Mouse (Mus musculus) small intestine, adult 2 months (tissue): Measurements from ENCODE around the gene Senp2. TPM values are rescaled to one million over a fixed set of nuclear protein-coding genes. Genes with fewer than 3 reads are reported as not detected.

ENCODE experiments used
- H3K27ac ChIP-seq: fragments of 200-500 bp; 2 replicates; pipeline ENCODE4 v1.5.1; 2012; ENCODE audit warnings: low read depth, low read length, control low read depth, inconsistent platforms; ENCODE audit not compliant: insufficient read depth
- H3K27me3 ChIP-seq: fragments of 200-500 bp; 2 replicates; pipeline ENCODE4 v1.6.1; 2012; ENCODE audit warnings: mild to moderate bottlenecking, moderate library complexity, low read length, inconsistent platforms; ENCODE audit not compliant: control insufficient read depth, insufficient read depth
- H3K36me3 ChIP-seq: fragments of 200-500 bp; 2 replicates; pipeline ENCODE4 v1.6.1; 2012; ENCODE audit warnings: mild to moderate bottlenecking, low read length, control low read depth, inconsistent platforms; ENCODE audit not compliant: control insufficient read depth, insufficient read depth
- H3K4me1 ChIP-seq: fragments of 200-500 bp; 2 replicates; pipeline ENCODE4 v1.6.1; 2012; ENCODE audit warnings: low read length, inconsistent platforms, mixed read lengths; ENCODE audit not compliant: control insufficient read depth, insufficient read depth, insufficient read length
- H3K4me3 ChIP-seq: fragments of 200-500 bp; 2 replicates; pipeline ENCODE4 v1.5.1; 2012; ENCODE audit warnings: low read depth, mild to moderate bottlenecking, control low read depth, inconsistent platforms, low read length, moderate library complexity
- CTCF ChIP-seq: fragments of 200-500 bp; IDR thresholded peaks from 2 replicates; pipeline ENCODE4 v1.5.1; 2012; ENCODE audit warnings: low read depth, mild to moderate bottlenecking, control low read depth, inconsistent platforms, low read length, moderate library complexity, mixed read lengths; ENCODE audit not compliant: insufficient replicate concordance, insufficient read length; ENCODE audit errors: extremely low read depth
- POLR2A ChIP-seq: fragments of 200-500 bp; IDR thresholded peaks from 2 replicates; pipeline ENCODE4 v1.6.1; 2012; ENCODE audit warnings: low read depth, mild to moderate bottlenecking, control low read depth, inconsistent platforms, low read length, moderate library complexity
- WGBS: fragments of 180-500 bp; shearing (Covaris S2); methylation state at CpG from one replicate; pipeline ENCODE4 v1.1.7; 2018; 5-methylcytosine and 5-hydroxymethylcytosine counted together
- polyA plus RNA-seq: library from polyadenylated mRNA; depleted of rRNA; stranded (reverse); fragments of >200 nt; gene quantifications from 2 replicates; pipeline ENCODE4 v1.2.3, GENCODE M21; 2012

The Senp2 gene
- polyA plus RNA-seq, 1 experiment, result 5.3 TPM

GRCm38 (mm10) chr16:21996402-21996801 lies 12.9 kb upstream of the Senp2 start:
- peaks cover 10% of the 10 kb centered on the region; the same call in 1 of the 2 replicates for H3K4me1 ChIP-seq
- H3K36me3 ChIP-seq, result no peaks in the 10 kb centered on the region
- 24% methylated on average over 4 of the region's 4 CpGs for WGBS
- H3K4me3 ChIP-seq, result no peak overlapping the region
- peak overlapping the region; percentile 84 for H3K27ac ChIP-seq
- H3K27me3 ChIP-seq, result no peaks in the 10 kb centered on the region
- TF ChIP-seq POLR2A (no peak), CTCF (no peak)

DNA sequence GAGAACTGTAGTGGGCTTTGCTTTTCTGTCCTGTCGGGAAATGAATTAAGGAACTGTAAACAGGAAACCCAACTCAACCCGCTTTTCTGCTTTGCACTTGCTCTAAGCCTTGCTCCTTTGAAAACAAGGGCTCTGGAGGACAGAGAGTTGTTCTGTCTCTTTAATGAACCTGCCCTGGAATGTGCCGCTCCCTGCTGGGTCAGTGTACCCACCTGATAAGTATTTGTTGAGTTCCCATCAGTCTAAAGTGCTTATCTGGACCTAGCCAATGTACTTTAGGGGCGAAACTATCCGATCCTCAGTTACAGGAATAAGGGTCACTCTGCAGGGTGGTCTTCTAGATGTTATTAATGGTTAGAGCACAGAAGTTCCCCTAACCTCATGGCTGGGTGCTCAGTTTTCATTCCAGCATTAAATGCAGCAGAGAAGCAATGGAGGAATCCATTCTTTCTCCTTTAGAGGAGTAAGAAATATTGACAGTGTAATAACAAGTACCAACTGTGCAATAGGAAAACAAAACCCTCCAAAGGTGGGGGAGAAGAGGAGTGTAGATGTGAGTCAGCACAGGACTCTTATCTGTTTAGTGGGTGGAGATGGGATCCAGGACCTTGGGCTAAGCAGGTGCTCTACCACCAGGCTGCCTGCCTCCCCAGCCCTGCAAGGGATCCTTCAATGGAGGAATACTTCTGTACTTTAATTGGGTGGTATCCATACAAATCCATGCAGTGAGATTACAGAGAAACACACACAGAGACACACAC lies 12.2 kb upstream of the Senp2 start:
- H3K4me1 ChIP-seq, result peaks cover 14% of the 10 kb centered on the region; the same call in 1 of the 2 replicates
- no peak for TF ChIP-seq POLR2A
- TF ChIP-seq CTCF, result no peak
- WGBS, result 15% methylated on average over 5 of the region's 5 CpGs
- H3K27me3 ChIP-seq, result no peaks in the 10 kb centered on the region
- H3K36me3 ChIP-seq, result no peaks in the 10 kb centered on the region
- H3K27ac ChIP-seq, result peak overlapping the region; percentile 84
- H3K4me3 ChIP-seq, result no peak overlapping the region

GRCm38 (mm10) chr16:21998061-21998460 lies 11.2 kb upstream of the Senp2 start:
- WGBS, result 18% methylated on average over 5 of the region's 5 CpGs
- TF ChIP-seq POLR2A (no peak), CTCF (no peak)
- H3K36me3 ChIP-seq, result no peaks in the 10 kb centered on the region
- H3K27ac ChIP-seq, result peak overlapping the region; percentile 84
- no peak overlapping the region for H3K4me3 ChIP-seq
- H3K4me1 ChIP-seq, result peaks cover 14% of the 10 kb centered on the region; the same call in 1 of the 2 replicates
- no peaks in the 10 kb centered on the region for H3K27me3 ChIP-seq

DNA sequence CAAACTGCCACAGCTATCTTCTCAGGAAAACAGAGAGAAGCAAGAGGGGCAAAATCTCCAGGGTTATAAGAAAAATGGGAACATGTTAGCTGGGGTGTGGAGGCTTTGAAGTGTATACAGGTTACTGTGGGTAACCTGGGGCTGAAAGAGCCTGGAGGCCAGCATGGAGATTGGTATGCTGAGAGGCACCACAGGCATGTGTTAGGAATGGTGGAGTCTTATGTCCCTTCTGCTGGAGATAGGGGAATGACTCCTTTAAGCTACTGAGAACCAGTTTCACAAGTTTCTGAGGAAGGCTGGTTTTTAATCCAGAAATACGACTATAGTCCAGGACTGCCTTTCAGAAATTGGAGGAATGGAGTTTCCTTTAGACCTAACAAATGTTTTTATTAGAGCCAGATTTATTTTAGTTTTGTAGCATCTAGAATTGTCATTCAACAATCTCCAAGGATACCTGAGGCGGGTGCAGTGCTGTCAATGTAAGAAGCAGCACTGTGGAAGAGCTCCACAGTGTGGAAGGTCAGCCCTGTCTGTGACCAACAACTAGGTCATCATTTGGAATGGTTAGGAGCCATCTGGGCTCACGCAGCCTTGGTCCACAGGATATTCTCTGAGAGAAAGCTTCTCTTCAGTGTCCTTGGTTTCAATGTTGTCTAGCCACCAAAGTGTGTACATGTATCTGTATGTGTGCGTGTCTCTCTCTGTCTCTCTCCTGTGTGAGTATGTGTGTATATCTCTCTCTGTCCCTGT lies 9.2 kb upstream of the Senp2 start:
- Histone ChIP-seq H3K27ac (no peak overlapping the region), H3K4me3 (no peak overlapping the region)
- WGBS, result 73% methylated on average over 4 of the region's 4 CpGs

GRCm38 (mm10) chr16:22001172-22001571 lies 8.1 kb upstream of the Senp2 start:
- TF ChIP-seq CTCF (peak; percentile 38; the same call in 1 of the 2 replicates), POLR2A (no peak)
- 0 out of 2 replicates have a peak overlapping the region, but pooled peaks have one; percentile 36 for H3K27ac ChIP-seq

More for the DNA sequence above, 9.2 kb upstream of the Senp2 start:
- TF ChIP-seq POLR2A (no peak), CTCF (no peak)
- Histone ChIP-seq H3K27me3 (no peaks in the 10 kb centered on the region), H3K4me1 (peaks cover 14% of the 10 kb centered on the region; the same call in 1 of the 2 replicates), H3K36me3 (no peaks in the 10 kb centered on the region)

GRCm38 (mm10) chr16:22001606-22002005 lies 7.7 kb upstream of the Senp2 start:
- H3K4me3 ChIP-seq, result no peak overlapping the region
- H3K27me3 ChIP-seq, result no peaks in the 10 kb centered on the region
- no peak for TF ChIP-seq CTCF
- no peak for TF ChIP-seq POLR2A
- peak overlapping the region; percentile 36; the same call in 1 of the 2 replicates for H3K27ac ChIP-seq
- no peaks in the 10 kb centered on the region for H3K36me3 ChIP-seq
- 26% methylated on average over 3 of the region's 3 CpGs for WGBS
- H3K4me1 ChIP-seq, result peaks cover 11% of the 10 kb centered on the region; the same call in 1 of the 2 replicates

More at GRCm38 (mm10) chr16:22001172-22001571, 8.1 kb upstream of the Senp2 start:
- Histone ChIP-seq H3K4me1 (peaks cover 11% of the 10 kb centered on the region; the same call in 1 of the 2 replicates), H3K36me3 (no peaks in the 10 kb centered on the region), H3K27me3 (no peaks in the 10 kb centered on the region), H3K4me3 (no peak overlapping the region)
- 77% methylated on average over 4 of the region's 4 CpGs for WGBS

DNA sequence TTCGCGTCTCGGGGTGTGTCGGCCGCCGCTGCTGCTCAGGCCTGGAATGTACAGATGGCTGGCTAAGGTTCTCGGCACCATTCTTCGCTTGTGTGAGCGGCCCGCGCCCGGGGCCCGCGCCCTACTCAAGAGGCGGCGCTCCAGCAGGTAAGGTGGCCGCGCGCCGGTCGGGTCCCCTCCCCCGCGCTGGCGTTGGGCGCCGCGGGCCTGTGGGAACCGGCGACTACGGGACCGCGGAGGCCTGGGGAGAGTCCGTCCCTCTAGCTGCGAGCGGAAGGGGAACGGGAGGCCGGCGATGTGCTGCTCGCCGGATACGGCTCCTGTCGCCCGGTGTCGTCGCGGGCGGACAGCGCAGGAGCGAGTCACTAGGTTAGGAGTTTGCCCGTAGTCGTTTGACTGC lies 312 bp downstream of the Senp2 start:
- Histone ChIP-seq H3K4me1 (no peaks in the 10 kb centered on the region), H3K27me3 (no peaks in the 10 kb centered on the region), H3K36me3 (peaks cover 2% of the 10 kb centered on the region; the same call in 1 of the 2 replicates), H3K27ac (peak overlapping the region; percentile 25), H3K4me3 (peak overlapping the region; percentile 95)
- under 1% methylated on average over 51 of the region's 51 CpGs for WGBS
- TF ChIP-seq POLR2A, result no peak
- TF ChIP-seq CTCF, result no peak
